Mouse (Mus musculus) midbrain, embryonic 14.5 days (tissue): Measurements from ENCODE around the gene Rccd1. TPM values are rescaled to one million over a fixed set of nuclear protein-coding genes. Genes with fewer than 3 reads are reported as not detected.

Experiments
- ATAC-seq: fragments of 200-750 bp; cut with Nextera tagmentation; 2 replicates; pipeline ENCODE4 v1.8.0; 2017; ENCODE audit warnings: moderate number of reproducible peaks, moderate library complexity; ENCODE audit not compliant: low FRiP score, low TSS enrichment
- DNase-seq: peaks from one replicate; pipeline ENCODE4 v3.0.0-alpha.2; 2015
- H3K27ac ChIP-seq: fragments of 300-500 bp; sonication (generic); replicated peaks from 2 replicates; pipeline ENCODE4 v1.5.1; 2014; ENCODE audit warnings: mild to moderate bottlenecking, low read depth, low read length, moderate library complexity
- H3K27me3 ChIP-seq: fragments of 300-500 bp; sonication (generic); 2 replicates; pipeline ENCODE4 v1.6.1; 2014; ENCODE audit warnings: low read length, control low read depth, mixed read lengths; ENCODE audit not compliant: control insufficient read depth, insufficient read depth
- H3K36me3 ChIP-seq: fragments of 300-500 bp; sonication (generic); 2 replicates; pipeline ENCODE4 v1.6.1; 2014; ENCODE audit warnings: low read length, control low read depth; ENCODE audit not compliant: control insufficient read depth, insufficient read depth
- H3K4me1 ChIP-seq: fragments of 300-500 bp; sonication (generic); 2 replicates; pipeline ENCODE4 v1.6.1; 2014; ENCODE audit warnings: mild to moderate bottlenecking, antibody characterized with exemption, low read length, control low read depth; ENCODE audit not compliant: control insufficient read depth, insufficient read depth
- H3K4me2 ChIP-seq: fragments of 300-500 bp; sonication (generic); 2 replicates; pipeline ENCODE4 v1.6.1; 2014; ENCODE audit warnings: mild to moderate bottlenecking, low read length, moderate library complexity
- H3K4me3 ChIP-seq: fragments of 300-500 bp; sonication (generic); replicated peaks from 2 replicates; pipeline ENCODE4 v1.5.1; 2014; ENCODE audit warnings: low read depth, low read length
- H3K9ac ChIP-seq: fragments of 300-500 bp; sonication (generic); replicated peaks from 2 replicates; pipeline ENCODE4 v1.6.1; 2014; ENCODE audit warnings: mild to moderate bottlenecking, low read length, moderate library complexity
- H3K9me3 ChIP-seq: fragments of 300-500 bp; sonication (generic); 2 replicates; pipeline ENCODE4 v1.6.1; 2016; ENCODE audit warnings: low read length, control low read depth, mixed read lengths; ENCODE audit not compliant: control insufficient read depth
- WGBS: fragments of 180-500 bp; shearing (Covaris S2); extraction: QIAGEN DNeasy Blood & Tissue Kit; methylation state at CpG from one replicate; pipeline ENCODE4 v1.1.7; 2014; 5-methylcytosine and 5-hydroxymethylcytosine counted together
- polyA plus RNA-seq: library from polyadenylated mRNA; unstranded; fragments of >200 nt; fragmentation: Nextera tagmentation; extraction: Ambion mirVana; gene quantifications from 2 replicates; pipeline ENCODE4 v1.2.1, GENCODE M21; 2014

Rccd1 gene
- polyA plus RNA-seq, 1 experiment from 2014 or later, result 14.6 TPM

DNA sequence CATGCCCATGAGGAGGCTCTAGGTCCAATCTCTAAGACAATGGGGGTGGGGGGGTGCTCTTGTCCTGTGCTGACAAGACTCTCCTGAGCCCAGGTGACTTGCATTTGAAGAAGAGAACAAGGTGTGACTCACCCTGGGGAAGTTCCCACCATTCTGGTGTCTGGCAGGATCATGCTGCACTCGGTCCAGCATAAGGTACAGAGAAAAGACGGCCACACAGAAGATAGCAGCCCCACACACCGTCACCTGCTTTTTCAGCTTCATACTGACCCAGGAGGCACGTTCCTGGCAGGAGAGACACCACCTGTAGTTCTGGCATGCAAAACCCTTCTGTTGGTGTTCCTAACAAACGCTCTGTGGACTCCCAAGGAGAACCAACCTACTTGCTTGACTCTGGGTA, 45.2 kb upstream of the Rccd1 start:
- no peaks in the 10 kb centered on the region for H3K27me3 ChIP-seq
- 71% methylated on average over 5 of the region's 5 CpGs for WGBS
- H3K36me3 ChIP-seq, result peaks cover 36% of the 10 kb centered on the region
- peak overlapping the region; percentile 86 for H3K9ac ChIP-seq
- peaks cover 14% of the 10 kb centered on the region for H3K4me1 ChIP-seq
- no peak overlapping the region for H3K27ac ChIP-seq
- DNase-seq (no peak), ATAC-seq (no peak)
- no peaks in the 10 kb centered on the region for H3K9me3 ChIP-seq
- peak overlapping the region; percentile 75 for H3K4me2 ChIP-seq
- peak overlapping the region; percentile 76; the same call in 1 of the 2 replicates for H3K4me3 ChIP-seq

DNA sequence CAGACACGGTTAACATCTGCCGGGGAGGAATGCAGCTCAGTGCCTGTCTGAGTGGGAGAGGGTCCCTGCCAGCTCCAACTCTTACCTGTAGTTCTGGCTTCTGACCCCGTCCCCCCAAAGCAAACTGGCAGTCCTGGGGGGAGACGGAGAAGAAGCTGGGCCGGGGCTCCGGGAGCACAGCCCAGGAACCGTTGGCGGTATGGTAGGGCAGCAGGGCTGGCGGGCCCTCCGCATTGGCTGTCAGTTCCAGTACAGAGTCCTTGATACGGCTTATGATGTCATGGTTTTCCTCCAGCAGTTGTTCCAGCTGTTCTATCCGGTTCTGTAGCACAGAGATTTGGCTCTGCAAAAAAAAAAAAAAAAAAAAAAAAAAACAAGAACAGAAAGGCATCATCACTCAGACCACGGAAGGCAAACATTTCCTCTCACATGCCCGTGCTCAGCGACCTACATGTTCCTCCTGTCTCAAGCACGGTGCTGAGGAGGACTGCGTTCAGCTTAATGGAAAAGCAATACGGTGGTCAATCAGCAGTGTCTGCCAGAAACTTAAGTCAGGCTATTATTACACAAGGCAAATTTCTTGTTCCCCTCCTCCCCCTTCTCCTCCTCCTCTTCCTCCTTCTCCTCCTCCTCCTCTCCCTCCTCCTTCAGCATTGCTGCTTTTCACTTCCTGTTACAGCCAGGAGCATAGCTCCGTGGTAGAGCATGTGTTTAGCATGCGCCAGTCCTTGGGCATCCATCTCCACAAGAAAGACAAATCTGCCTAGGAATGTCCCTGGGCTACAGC, 44.6 kb upstream of the Rccd1 start:
- Histone ChIP-seq H3K4me3 (no peak overlapping the region; the same call in 1 of the 2 replicates), H3K4me2 (peak overlapping the region; percentile 75), H3K9ac (no peak overlapping the region)

GRCm38 (mm10) chr7:80368009-80368408, 43.8 kb upstream of the Rccd1 start:
- Histone ChIP-seq H3K9me3 (no peaks in the 10 kb centered on the region), H3K4me3 (no peak overlapping the region), H3K4me2 (no peak overlapping the region), H3K4me1 (peaks cover 14% of the 10 kb centered on the region), H3K9ac (no peak overlapping the region), H3K27me3 (no peaks in the 10 kb centered on the region), H3K27ac (no peak overlapping the region), H3K36me3 (peaks cover 50% of the 10 kb centered on the region)
- DNase-seq, result no peak
- WGBS, result 90% methylated on average over 9 of the region's 9 CpGs
- no peak for ATAC-seq

More for the DNA sequence above, 44.6 kb upstream of the Rccd1 start:
- H3K4me1 ChIP-seq, result peaks cover 14% of the 10 kb centered on the region
- H3K36me3 ChIP-seq, result peaks cover 42% of the 10 kb centered on the region
- H3K27me3 ChIP-seq, result no peaks in the 10 kb centered on the region
- ATAC-seq, result no peak
- no peak for DNase-seq
- no peaks in the 10 kb centered on the region for H3K9me3 ChIP-seq
- WGBS, result 87% methylated on average over 20 of the region's 20 CpGs
- H3K27ac ChIP-seq, result no peak overlapping the region

DNA sequence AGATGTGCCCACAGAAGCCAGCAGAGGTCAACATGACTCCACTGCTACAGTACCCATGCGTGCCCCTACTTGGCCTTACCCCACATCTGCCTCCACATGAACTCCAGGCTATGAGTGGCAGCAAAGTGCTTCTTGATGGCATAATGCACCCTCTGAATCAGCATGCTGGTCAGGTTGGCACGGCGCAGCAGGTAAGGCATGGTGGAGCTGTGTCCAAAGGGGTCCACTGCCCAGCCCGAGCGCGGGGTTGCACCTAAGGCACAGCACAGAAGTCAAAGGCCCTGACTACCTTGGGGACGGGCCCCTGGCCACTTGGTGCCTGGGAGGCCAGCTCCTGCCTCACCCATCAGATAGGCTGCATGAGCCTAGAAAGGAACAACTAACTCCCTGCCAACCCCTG, 43.0 kb upstream of the Rccd1 start:
- no peak overlapping the region for H3K4me2 ChIP-seq
- DNase-seq (no peak), ATAC-seq (no peak)
- peaks cover 58% of the 10 kb centered on the region for H3K36me3 ChIP-seq
- H3K4me1 ChIP-seq, result peaks cover 14% of the 10 kb centered on the region
- WGBS, result 96% methylated on average over 7 of the region's 7 CpGs
- no peak overlapping the region for H3K27ac ChIP-seq
- H3K4me3 ChIP-seq, result no peak overlapping the region
- H3K9me3 ChIP-seq, result no peaks in the 10 kb centered on the region
- H3K9ac ChIP-seq, result no peak overlapping the region
- H3K27me3 ChIP-seq, result no peaks in the 10 kb centered on the region

GRCm38 (mm10) chr7:80365759-80366158, 41.5 kb upstream of the Rccd1 start:
- Histone ChIP-seq H3K4me2 (no peak overlapping the region), H3K4me3 (no peak overlapping the region), H3K27me3 (no peaks in the 10 kb centered on the region), H3K9ac (no peak overlapping the region), H3K4me1 (peaks cover 14% of the 10 kb centered on the region), H3K9me3 (no peaks in the 10 kb centered on the region), H3K27ac (no peak overlapping the region), H3K36me3 (peaks cover 73% of the 10 kb centered on the region)
- WGBS, result 88% methylated on average over 2 of the region's 2 CpGs
- ATAC-seq, result no peak
- DNase-seq, result no peak

GRCm38 (mm10) chr7:80360435-80360834, 36.2 kb upstream of the Rccd1 start:
- no peak for ATAC-seq
- DNase-seq, result no peak
- no peak overlapping the region for H3K9ac ChIP-seq
- H3K4me1 ChIP-seq, result no peaks in the 10 kb centered on the region
- no peaks in the 10 kb centered on the region for H3K27me3 ChIP-seq
- H3K4me2 ChIP-seq, result no peak overlapping the region
- 74% methylated on average over 3 of the region's 3 CpGs for WGBS
- H3K4me3 ChIP-seq, result no peak overlapping the region
- H3K27ac ChIP-seq, result no peak overlapping the region
- H3K9me3 ChIP-seq, result no peaks in the 10 kb centered on the region
- peaks cover 93% of the 10 kb centered on the region for H3K36me3 ChIP-seq

- WGBS, result 62% methylated on average over 4 of the region's 4 CpGs
- ATAC-seq, result no peak
- peaks cover 91% of the 10 kb centered on the region for H3K36me3 ChIP-seq
Measured at GRCm38 (mm10) chr7:80358039-80358438, 33.8 kb upstream of the Rccd1 start.

GRCm38 (mm10) chr7:80357156-80357555, 32.9 kb upstream of the Rccd1 start:
- Histone ChIP-seq H3K4me1 (no peaks in the 10 kb centered on the region), H3K4me3 (no peak overlapping the region), H3K27me3 (no peaks in the 10 kb centered on the region), H3K4me2 (no peak overlapping the region), H3K9me3 (no peaks in the 10 kb centered on the region), H3K36me3 (peaks cover 91% of the 10 kb centered on the region), H3K9ac (no peak overlapping the region), H3K27ac (no peak overlapping the region; the same call in 1 of the 2 replicates)
- 16% methylated on average over 8 of the region's 8 CpGs for WGBS
- ATAC-seq (no peak), DNase-seq (peak; percentile 29)

More at GRCm38 (mm10) chr7:80358039-80358438, 33.8 kb upstream of the Rccd1 start:
- no peak for DNase-seq
- H3K4me2 ChIP-seq, result no peak overlapping the region
- no peaks in the 10 kb centered on the region for H3K4me1 ChIP-seq
- no peak overlapping the region for H3K9ac ChIP-seq
- H3K4me3 ChIP-seq, result no peak overlapping the region
- H3K9me3 ChIP-seq, result no peaks in the 10 kb centered on the region
- H3K27ac ChIP-seq, result no peak overlapping the region
- H3K27me3 ChIP-seq, result no peaks in the 10 kb centered on the region

DNA sequence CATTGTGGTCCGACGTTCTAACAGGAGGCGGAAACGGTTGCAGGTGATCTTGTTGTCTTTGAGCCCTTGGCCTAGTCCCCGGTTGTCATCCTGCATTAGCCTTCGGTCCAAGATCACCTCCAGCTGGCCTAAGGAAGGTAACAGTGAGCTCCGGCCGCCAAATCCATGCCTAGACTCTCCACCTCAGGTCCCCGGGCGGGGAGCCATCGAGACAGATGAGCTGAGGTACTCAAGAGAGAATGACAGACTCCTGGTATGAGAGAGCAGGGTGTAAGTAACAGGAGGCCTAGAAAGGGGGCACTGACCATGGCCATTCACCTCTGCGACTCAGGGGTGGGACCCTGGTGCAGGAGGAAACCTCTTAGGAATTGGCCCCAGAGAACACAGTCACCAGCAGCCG, 32.1 kb upstream of the Rccd1 start:
- Histone ChIP-seq H3K9me3 (no peaks in the 10 kb centered on the region), H3K36me3 (peaks cover 90% of the 10 kb centered on the region), H3K4me1 (no peaks in the 10 kb centered on the region), H3K4me3 (no peak overlapping the region), H3K27me3 (no peaks in the 10 kb centered on the region), H3K9ac (no peak overlapping the region), H3K4me2 (no peak overlapping the region), H3K27ac (no peak overlapping the region; the same call in 1 of the 2 replicates)
- ATAC-seq (no peak), DNase-seq (no peak)
- WGBS, result 89% methylated on average over 13 of the region's 13 CpGs
